Mouse (Mus musculus): ENCODE data around the gene Tedc2.

DNA sequence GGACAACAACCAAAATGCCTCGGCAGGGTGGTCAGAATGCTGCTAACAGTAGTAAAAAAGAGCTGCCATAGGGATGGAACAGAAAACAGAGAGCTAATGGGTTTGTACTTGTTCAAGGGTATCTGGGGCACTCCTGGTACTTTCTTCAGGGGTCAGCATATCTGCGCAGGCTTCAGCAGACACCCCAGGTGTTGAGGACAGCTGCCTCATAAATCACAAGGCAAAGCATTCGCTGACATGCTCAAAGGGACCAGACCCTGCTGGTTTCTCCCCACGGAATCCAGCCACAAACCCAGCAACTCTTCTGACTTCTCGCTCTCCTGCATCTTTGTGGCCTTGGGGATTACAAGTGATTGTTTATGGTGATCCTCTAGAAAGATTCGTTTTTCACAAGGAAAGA, 2.0 kb upstream of the Tedc2 start:
- no peak for TF ChIP-seq CTCF (IDR thresholded peaks at IDR 0.05; ENCODE audit: insufficient read depth, low read length)
- TF ChIP-seq POLR2A (IDR thresholded peaks at IDR 0.05; ENCODE audit: borderline replicate concordance, extremely low read depth, low read depth, low read length), result no peak
